In genomic region chr13:95326611-95327344, GRCm38 (mm10) we compare ENCODE assay signal across 8 mouse cellular contexts. TPM values are rescaled to one million over a fixed set of nuclear protein-coding genes. Genes with fewer than 3 reads are reported as not detected.
DNase-seq lines count a peak whose midpoint lies in the region; ATAC-seq and TF ChIP-seq lines count a peak whose summit lies in the region.

No protein-coding gene starts in this region.

- H3K9me3 ChIP-seq in heart, embryonic 14.5 days (ENCODE audit: control insufficient read depth, low read length), result no peaks in the 10 kb centered on the region
- H3K9me3 ChIP-seq in hindbrain, embryonic 13.5 days, result no peaks in the 10 kb centered on the region

- H3K27ac ChIP-seq in heart, embryonic 14.5 days (replicated peaks in 1 of 2; ENCODE audit: control insufficient read depth in 1 of 2, insufficient read depth in 1 of 2, low read depth in 2 of 2, low read length in 2 of 2), result peak overlapping the region; percentile 49 to 51; a peak in 3 of 4 replicates
- H3K27ac ChIP-seq in cortical plate, adult 2 months (ENCODE audit: insufficient read depth, low read length), result no peak overlapping the region
- H3K27ac ChIP-seq in hindbrain, embryonic 13.5 days, result peak overlapping the region; percentile 95

- ATAC-seq in heart, embryonic 14.5 days (ENCODE audit: insufficient number of reproducible peaks, insufficient read depth, low FRiP score, low read depth), result no peak
- 0 out of 2 replicates have a peak, but pooled peaks have one; percentile 19 for ATAC-seq in hindbrain, embryonic 13.5 days (ENCODE audit: low FRiP score)
- ATAC-seq in megakaryocyte-erythroid progenitor cell, adult 5-6 weeks (replicated peaks; ENCODE audit: low FRiP score, low TSS enrichment, poor library complexity, severe bottlenecking), result no peak

- peaks cover 8% of the 10 kb centered on the region; the same call in 1 of the 2 replicates for H3K36me3 ChIP-seq in heart, embryonic 14.5 days (ENCODE audit: control insufficient read depth, insufficient read depth, low read length)
- H3K36me3 ChIP-seq in hindbrain, embryonic 13.5 days, result no peaks in the 10 kb centered on the region

- no peak for TF ChIP-seq POLR2A in cortical plate, adult 2 months (IDR thresholded peaks at IDR 0.05; ENCODE audit: extremely low read depth, insufficient read depth, low read length)

- H3K9ac ChIP-seq in heart, embryonic 14.5 days (ENCODE audit: low read length), result peak overlapping the region; percentile 100
- peak overlapping the region; percentile 97 for H3K9ac ChIP-seq in hindbrain, embryonic 13.5 days

- WGBS in heart, embryonic 14.5 days, result 21% methylated on average over 21 of the region's 21 CpGs
- WGBS in hindbrain, embryonic 13.5 days, result 9% methylated on average over 21 of the region's 21 CpGs

- no peaks in the 10 kb centered on the region for H3K27me3 ChIP-seq in heart, embryonic 14.5 days (ENCODE audit: control insufficient read depth, insufficient read depth, low read length)
- no peaks in the 10 kb centered on the region for H3K27me3 ChIP-seq in hindbrain, embryonic 13.5 days

- no peak for DNase-seq in heart, adult 9 months (ENCODE audit: low spot score in 2 of 2)
- peak; percentile 11 for DNase-seq in lung, postnatal 36 days
- no peak for DNase-seq in adrenal gland, postnatal 14 days
- DNase-seq in layer of hippocampus, adult 8-10 months (ENCODE audit: low spot score in 2 of 2), result no peak

- TF ChIP-seq CTCF in cortical plate, adult 2 months (IDR thresholded peaks at IDR 0.05; ENCODE audit: extremely low read depth, insufficient read depth, low read length), result no peak

- H3K4me1 ChIP-seq in heart, embryonic 14.5 days (ENCODE audit: control insufficient read depth in 2 of 2, insufficient read depth in 2 of 2, low read length in 2 of 2), result peaks cover 6 to 30% of the 10 kb centered on the region in 2 experiments
- peaks cover 3% of the 10 kb centered on the region; the same call in 1 of the 2 replicates for H3K4me1 ChIP-seq in cortical plate, adult 2 months (ENCODE audit: control insufficient read depth, insufficient read depth, low read length)
- H3K4me1 ChIP-seq in hindbrain, embryonic 13.5 days (replicated peaks), result peaks cover 46% of the 10 kb centered on the region

- peak overlapping the region; percentile 96 for H3K4me2 ChIP-seq in heart, embryonic 14.5 days (ENCODE audit: low read length)
- H3K4me2 ChIP-seq in hindbrain, embryonic 13.5 days, result peak overlapping the region; percentile 76

- H3K4me3 ChIP-seq in heart, embryonic 14.5 days (ENCODE audit: control insufficient read depth in 1 of 2, insufficient read depth in 1 of 2, low read depth in 1 of 2, low read length in 2 of 2), result peak overlapping the region; percentile 42 to 91
- peak overlapping the region; percentile 71 for H3K4me3 ChIP-seq in cortical plate, adult 2 months (ENCODE audit: insufficient read depth, low read length)
- peak overlapping the region; percentile 85 for H3K4me3 ChIP-seq in hindbrain, embryonic 13.5 days

RNA-seq across cellular contexts. Expression of gene Zbed3, which starts 3.4 kb away (rescaled TPM):
- polyA plus RNA-seq in heart, embryonic 14.5 days (2014; fragmentation: Nextera tagmentation; extraction: Ambion mirVana), result 52.9 and 54.5 TPM in 2 replicates
- polyA plus RNA-seq in cortical plate, adult 2 months (2012; rRNA removed), result 19.5 and 19.8 TPM in 2 replicates
- polyA plus RNA-seq in hindbrain, embryonic 13.5 days (2015; fragmentation: Nextera tagmentation; extraction: Ambion mirVana), result 41.0 and 42.5 TPM in 2 replicates
- total RNA-seq in megakaryocyte-erythroid progenitor cell, adult 5-6 weeks (2014; fragmentation: Nextera tagmentation), result 13.3 and 15.1 TPM in 2 replicates
- 0.76 and 2.6 TPM in 2 replicates for total RNA-seq in megakaryocyte-erythroid progenitor cell, adult 5-6 weeks (2017)
- 29.6 and 32.8 TPM in 2 replicates for total RNA-seq in adrenal gland, postnatal 14 days (2021)
- total RNA-seq in layer of hippocampus, adult 8-10 months (2022), result 10 to 100 TPM; 13.6 to 17.9 (median 15.4) TPM

RNA-seq across cellular contexts. Expression of gene Aggf1, which starts 48.4 kb away (rescaled TPM):
- 27.5 and 27.8 TPM in 2 replicates for polyA plus RNA-seq in heart, embryonic 14.5 days (2014; fragmentation: Nextera tagmentation; extraction: Ambion mirVana)
- polyA plus RNA-seq in cortical plate, adult 2 months (2012; rRNA removed), result 36.5 and 39.4 TPM in 2 replicates
- 39.8 and 41.6 TPM in 2 replicates for polyA plus RNA-seq in hindbrain, embryonic 13.5 days (2015; fragmentation: Nextera tagmentation; extraction: Ambion mirVana)
- total RNA-seq in megakaryocyte-erythroid progenitor cell, adult 5-6 weeks (2014; fragmentation: Nextera tagmentation), result 53.1 and 58.0 TPM in 2 replicates
- total RNA-seq in megakaryocyte-erythroid progenitor cell, adult 5-6 weeks (2017), result 69.0 and 72.8 TPM in 2 replicates
- 33.8 and 34.1 TPM in 2 replicates for total RNA-seq in adrenal gland, postnatal 14 days (2021)
- 10 to 100 TPM; 43.5 to 49.1 (median 46.5) TPM for total RNA-seq in layer of hippocampus, adult 8-10 months (2022)
